Mouse (Mus musculus): Measurements from ENCODE around the gene Tmem92. TPM values are rescaled to one million over a fixed set of nuclear protein-coding genes. Genes with fewer than 3 reads are reported as not detected.
"Not testable (repeated sequence)": the region's sequence is repeated elsewhere in the genome, so short reads cannot be mapped to it uniquely, and the experiment has no call there.

Gene Tmem92
- total RNA-seq (2021) = not detected
- long read RNA-seq, experiment 1 = 0 reads
- long read RNA-seq, experiment 2 = 0 reads

GRCm38 (mm10) chr11:94782603-94783002, at the start of gene Tmem92:
TSS of gene Tmem92 (minus strand) at chr11:94782703.
- no peak for DNase-seq

- no peak for DNase-seq
Measured at GRCm38 (mm10) chr11:94828966-94829365, 46.5 kb upstream of the Tmem92 start.

- not testable (repeated sequence) for DNase-seq
Measured at GRCm38 (mm10) chr11:94819427-94819826, 36.9 kb upstream of the Tmem92 start.

- DNase-seq = not testable (repeated sequence)
Measured at GRCm38 (mm10) chr11:94818946-94819345, 36.4 kb upstream of the Tmem92 start.

- not testable (repeated sequence) for DNase-seq
Measured at GRCm38 (mm10) chr11:94811537-94811936, 29.0 kb upstream of the Tmem92 start.

- DNase-seq = no peak
Measured at GRCm38 (mm10) chr11:94791700-94792099, 9.2 kb upstream of the Tmem92 start.

- peak; percentile 22 to 74 for DNase-seq
Measured at GRCm38 (mm10) chr11:94785247-94785646, 2.7 kb upstream of the Tmem92 start.

GRCm38 (mm10) chr11:94774887-94775497, 7.5 kb downstream of the Tmem92 start:
- DNase-seq = no peak

GRCm38 (mm10) chr11:94773851-94774250, 8.7 kb downstream of the Tmem92 start:
- no peak for DNase-seq

- no peak for DNase-seq
Measured at GRCm38 (mm10) chr11:94772363-94773055, 10.0 kb downstream of the Tmem92 start.

GRCm38 (mm10) chr11:94767241-94767640, 15.3 kb downstream of the Tmem92 start:
- DNase-seq = no peak

- DNase-seq = no peak
Measured at GRCm38 (mm10) chr11:94762775-94763174, 19.7 kb downstream of the Tmem92 start.

GRCm38 (mm10) chr11:94762281-94762680, 20.2 kb downstream of the Tmem92 start:
- no peak for DNase-seq

- DNase-seq = no peak
Measured at GRCm38 (mm10) chr11:94760799-94761198, 21.7 kb downstream of the Tmem92 start.

- no peak for DNase-seq
Measured at GRCm38 (mm10) chr11:94760364-94760763, 22.1 kb downstream of the Tmem92 start.

GRCm38 (mm10) chr11:94759916-94760315, 22.6 kb downstream of the Tmem92 start:
- DNase-seq = no peak

- no peak for DNase-seq
Measured at GRCm38 (mm10) chr11:94752946-94753713, 29.4 kb downstream of the Tmem92 start.

- DNase-seq = no peak
Measured at GRCm38 (mm10) chr11:94741732-94742272, 40.7 kb downstream of the Tmem92 start, which contains the start of gene Cdc34b. TSS of gene Cdc34b (plus strand) at chr11:94741782.

- no peak for DNase-seq
Measured at GRCm38 (mm10) chr11:94735746-94736145, 46.8 kb downstream of the Tmem92 start.

- DNase-seq = peak in 1 of 2 experiments; percentile 14
Measured at GRCm38 (mm10) chr11:94732773-94733172, 49.7 kb downstream of the Tmem92 start.

GRCm38 (mm10) chr11:94731229-94731628, 51.3 kb downstream of the Tmem92 start:
- no peak for DNase-seq

GRCm38 (mm10) chr11:94730261-94730660, 52.2 kb downstream of the Tmem92 start:
- DNase-seq = peak; percentile 53 to 87

- no peak for DNase-seq
Measured at GRCm38 (mm10) chr11:94729565-94729964, 52.9 kb downstream of the Tmem92 start.

Data from heart, adult 18-20 months (tissue).